Mouse (Mus musculus) liver, embryonic 12.5 days (tissue): ENCODE results near the gene Gripap1. TPM values are rescaled to one million over a fixed set of nuclear protein-coding genes. Genes with fewer than 3 reads are reported as not detected.
A peak's percentile ranks its signal among the peaks of the same experiment; 100 is the strongest.
"Not testable (repeated sequence)": the region's sequence is repeated elsewhere in the genome, so short reads cannot be mapped to it uniquely, and the experiment has no call there.

Experiments
- ATAC-seq: fragments of 200-750 bp; cut with Nextera tagmentation; 2 replicates; pipeline ENCODE4 v1.8.0; 2017; ENCODE audit warnings: moderate number of reproducible peaks, mild to moderate bottlenecking, moderate library complexity
- H3K27ac ChIP-seq: fragments of 300-500 bp; sonication (generic); 2 replicates; pipeline ENCODE4 v1.5.1; 2016; ENCODE audit warnings: mild to moderate bottlenecking
- H3K27me3 ChIP-seq: fragments of 300-500 bp; sonication (generic); replicated peaks from 2 replicates; pipeline ENCODE4 v1.6.1; 2016; ENCODE audit warnings: mild to moderate bottlenecking, moderate library complexity
- H3K36me3 ChIP-seq: fragments of 300-500 bp; sonication (generic); 2 replicates; pipeline ENCODE4 v1.6.1; 2016; ENCODE audit warnings: mild to moderate bottlenecking, moderate library complexity
- H3K4me1 ChIP-seq: fragments of 300-500 bp; sonication (generic); 2 replicates; pipeline ENCODE4 v1.6.1; 2016
- H3K4me2 ChIP-seq: fragments of 300-500 bp; sonication (generic); 2 replicates; pipeline ENCODE4 v1.6.1; 2016; ENCODE audit warnings: mild to moderate bottlenecking, moderate library complexity
- H3K4me3 ChIP-seq: fragments of 300-500 bp; sonication (generic); 2 replicates; pipeline ENCODE4 v1.5.1; 2016; ENCODE audit warnings: mild to moderate bottlenecking, moderate library complexity
- H3K9ac ChIP-seq: fragments of 300-500 bp; sonication (generic); 2 replicates; pipeline ENCODE4 v1.6.1; 2016; ENCODE audit warnings: mild to moderate bottlenecking, moderate library complexity
- H3K9me3 ChIP-seq: fragments of 300-500 bp; sonication (generic); replicated peaks from 2 replicates; pipeline ENCODE4 v1.6.1; 2016; ENCODE audit warnings: mild to moderate bottlenecking, moderate library complexity
- WGBS: fragments of 180-500 bp; shearing (Covaris S2); methylation state at CpG from one replicate; pipeline ENCODE4 v1.1.7; 2016; ENCODE audit not compliant: insufficient replicate concordance; 5-methylcytosine and 5-hydroxymethylcytosine counted together
- polyA plus RNA-seq: library from polyadenylated mRNA; unstranded; fragments of >200 nt; fragmentation: Nextera tagmentation; extraction: Ambion mirVana; gene quantifications from 2 replicates; pipeline ENCODE4 v1.2.1, GENCODE M21; 2016

Gripap1 gene
- polyA plus RNA-seq, 1 experiment from 2014 or later: 39.1 TPM

- no peaks in the 10 kb centered on the region for H3K9me3 ChIP-seq
- no peaks in the 10 kb centered on the region for H3K27me3 ChIP-seq
- H3K9ac ChIP-seq: no peak overlapping the region
- H3K36me3 ChIP-seq: no peaks in the 10 kb centered on the region
- peaks cover 26% of the 10 kb centered on the region for H3K4me1 ChIP-seq
- no peak overlapping the region for H3K4me2 ChIP-seq
- no peak for ATAC-seq
- no peak overlapping the region for H3K4me3 ChIP-seq
- 68% methylated on average over 4 of the region's 4 CpGs for WGBS
- H3K27ac ChIP-seq: no peak overlapping the region
These were observed 6.9 kb upstream of the Gripap1 start for GRCm38 (mm10) chrX:7782603-7783092.

GRCm38 (mm10) chrX:7790309-7790708 is 744 bp downstream of the Gripap1 start:
- Histone ChIP-seq H3K4me1 (peaks cover 9% of the 10 kb centered on the region), H3K4me2 (peak overlapping the region; percentile 69), H3K36me3 (peaks cover 26% of the 10 kb centered on the region), H3K9ac (peak overlapping the region; percentile 68), H3K4me3 (peak overlapping the region; percentile 70), H3K27ac (peak overlapping the region; percentile 65), H3K27me3 (no peaks in the 10 kb centered on the region), H3K9me3 (no peaks in the 10 kb centered on the region)
- ATAC-seq: 0 out of 2 replicates have a peak, but pooled peaks have one; percentile 28
- WGBS: 15% methylated on average over 5 of the region's 5 CpGs

- 32% methylated on average over 3 of the region's 3 CpGs for WGBS
- Histone ChIP-seq H3K4me2 (no peak overlapping the region), H3K9me3 (no peaks in the 10 kb centered on the region), H3K27ac (no peak overlapping the region), H3K27me3 (no peaks in the 10 kb centered on the region), H3K4me1 (peaks cover 13% of the 10 kb centered on the region), H3K4me3 (no peak overlapping the region), H3K9ac (no peak overlapping the region), H3K36me3 (peaks cover 26% of the 10 kb centered on the region)
- ATAC-seq: no peak
These were observed 3.8 kb downstream of the Gripap1 start for GRCm38 (mm10) chrX:7793361-7793760.

- 43% methylated on average over 7 of the region's 7 CpGs for WGBS
- H3K4me3 ChIP-seq: no peak overlapping the region
- H3K9me3 ChIP-seq: no peaks in the 10 kb centered on the region
- no peak overlapping the region for H3K9ac ChIP-seq
- peaks cover 36% of the 10 kb centered on the region for H3K36me3 ChIP-seq
- ATAC-seq: no peak
- no peak overlapping the region for H3K27ac ChIP-seq
- no peaks in the 10 kb centered on the region for H3K27me3 ChIP-seq
- no peak overlapping the region for H3K4me2 ChIP-seq
- peaks cover 13% of the 10 kb centered on the region for H3K4me1 ChIP-seq
These were observed 5.5 kb downstream of the Gripap1 start for GRCm38 (mm10) chrX:7795016-7795415.

GRCm38 (mm10) chrX:7797327-7797726 is 7.8 kb downstream of the Gripap1 start:
- peak; percentile 74 for ATAC-seq
- H3K9ac ChIP-seq: no peak overlapping the region
- H3K9me3 ChIP-seq: no peaks in the 10 kb centered on the region
- no peak overlapping the region for H3K4me2 ChIP-seq
- H3K27me3 ChIP-seq: no peaks in the 10 kb centered on the region
- 49% methylated on average over 3 of the region's 3 CpGs for WGBS
- H3K4me1 ChIP-seq: peaks cover 3% of the 10 kb centered on the region; the same call in 1 of the 2 replicates
- H3K4me3 ChIP-seq: no peak overlapping the region
- peaks cover 50% of the 10 kb centered on the region for H3K36me3 ChIP-seq
- H3K27ac ChIP-seq: no peak overlapping the region

GRCm38 (mm10) chrX:7802157-7802556 is 12.6 kb downstream of the Gripap1 start:
- not testable (repeated sequence) for H3K4me1 ChIP-seq, H3K27ac ChIP-seq, H3K4me2 ChIP-seq, H3K27me3 ChIP-seq, H3K4me3 ChIP-seq, H3K9ac ChIP-seq, ATAC-seq, H3K9me3 ChIP-seq
- 56% methylated on average over 2 of the region's 2 CpGs for WGBS
- peaks cover 69% of the 10 kb centered on the region for H3K36me3 ChIP-seq

GRCm38 (mm10) chrX:7815016-7815415 is 25.5 kb downstream of the Gripap1 start:
- ATAC-seq, H3K4me2 ChIP-seq, H3K9ac ChIP-seq, H3K4me1 ChIP-seq, H3K27ac ChIP-seq, H3K4me3 ChIP-seq, H3K9me3 ChIP-seq, H3K27me3 ChIP-seq: not testable (repeated sequence)
- H3K36me3 ChIP-seq: peaks cover 91% of the 10 kb centered on the region
- 43% methylated on average over 8 of the region's 8 CpGs for WGBS

GRCm38 (mm10) chrX:7821865-7822779 is 32.6 kb downstream of the Gripap1 start, which contains the start of gene Kcnd1:
TSS of gene Kcnd1 (plus strand) at chrX:7822289.
- H3K36me3 ChIP-seq: peaks cover 28% of the 10 kb centered on the region
- H3K27me3 ChIP-seq: no peaks in the 10 kb centered on the region
- 9% methylated on average over 17 of the region's 24 CpGs for WGBS
- H3K27ac ChIP-seq: no peak within 1 kb of the TSS
- peak; percentile 27; the same call in 1 of the 2 replicates for ATAC-seq
- peak within 1 kb of the TSS; percentile 38 for H3K4me3 ChIP-seq
- H3K9me3 ChIP-seq: no peaks in the 10 kb centered on the region
- peak within 1 kb of the TSS; percentile 66 for H3K4me2 ChIP-seq
- no peak within 1 kb of the TSS for H3K9ac ChIP-seq
- H3K4me1 ChIP-seq: peaks cover 9% of the 10 kb centered on the region

- WGBS: 38% methylated on average over 1 of the region's 1 CpGs
- Histone ChIP-seq H3K4me1 (peaks cover 57% of the 10 kb centered on the region), H3K9me3 (no peaks in the 10 kb centered on the region), H3K4me2 (peak overlapping the region; percentile 51), H3K4me3 (no peak overlapping the region), H3K36me3 (no peaks in the 10 kb centered on the region), H3K27ac (peak overlapping the region; percentile 94), H3K9ac (peak overlapping the region; percentile 48), H3K27me3 (no peaks in the 10 kb centered on the region)
- ATAC-seq: peak; percentile 70
These were observed 47.6 kb downstream of the Gripap1 start for GRCm38 (mm10) chrX:7837146-7837545.

- no peak for ATAC-seq
- Histone ChIP-seq H3K27me3 (no peaks in the 10 kb centered on the region), H3K36me3 (peaks cover 21% of the 10 kb centered on the region), H3K27ac (peak overlapping the region; percentile 79), H3K4me2 (peak overlapping the region; percentile 73), H3K9ac (peak overlapping the region; percentile 31; the same call in 1 of the 2 replicates), H3K4me1 (peaks cover 64% of the 10 kb centered on the region), H3K4me3 (peak overlapping the region; percentile 85), H3K9me3 (no peaks in the 10 kb centered on the region)
- 8% methylated on average over 7 of the region's 7 CpGs for WGBS
These were observed 51.2 kb downstream of the Gripap1 start for GRCm38 (mm10) chrX:7840842-7841162.

GRCm38 (mm10) chrX:7841163-7842162 is 51.9 kb downstream of the Gripap1 start, which contains the start of gene Otud5:
TSS of gene Otud5 (plus strand) at chrX:7841364.
- 4% methylated on average over 68 of the region's 74 CpGs for WGBS
- H3K4me1 ChIP-seq: peaks cover 64% of the 10 kb centered on the region

More at GRCm38 (mm10) chrX:7841163-7842162, 51.9 kb downstream of the Gripap1 start, which contains the start of gene Otud5:
- peaks cover 22% of the 10 kb centered on the region for H3K36me3 ChIP-seq
- H3K27me3 ChIP-seq: no peaks in the 10 kb centered on the region
- H3K4me3 ChIP-seq: peak within 1 kb of the TSS; percentile 85
- peak within 1 kb of the TSS; percentile 97 for H3K27ac ChIP-seq
- ATAC-seq: peak; percentile 92
- peak within 1 kb of the TSS; percentile 73 for H3K4me2 ChIP-seq
- no peaks in the 10 kb centered on the region for H3K9me3 ChIP-seq
- peak within 1 kb of the TSS; percentile 92 for H3K9ac ChIP-seq
